Mouse (Mus musculus): ENCODE measurements around the gene Ccdc117.
"Not testable (repeated sequence)": the region's sequence is repeated elsewhere in the genome, so short reads cannot be mapped to it uniquely, and the experiment has no call there.

Ccdc117 gene

DNA sequence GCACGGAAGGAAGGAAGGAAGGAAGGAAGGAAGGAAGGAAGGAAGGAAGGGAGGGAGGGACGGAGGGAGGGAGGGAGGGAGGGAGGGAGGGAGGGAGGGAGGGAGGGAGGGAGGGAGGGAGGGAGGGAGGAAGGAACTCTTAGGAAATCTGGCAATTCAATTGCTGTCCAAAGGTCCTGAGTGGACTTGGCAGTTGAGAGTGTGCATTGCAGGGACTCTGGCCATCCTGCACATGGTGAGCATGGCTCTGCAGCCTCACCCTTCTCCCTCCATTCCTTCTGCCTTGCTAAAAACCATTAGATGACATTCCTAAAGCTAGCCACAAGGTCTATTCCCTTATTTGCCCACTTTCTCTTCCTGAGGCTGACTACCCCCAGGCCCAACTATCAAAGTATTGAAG, 31.3 kb downstream of the Ccdc117 start:
- CTCF ChIA-PET: interaction anchor here (0.7 kb wide), 2 partner anchors 12 to 440 kb away, joined by 3 to 4 read pairs; no protein-coding TSS in a partner anchor

DNA sequence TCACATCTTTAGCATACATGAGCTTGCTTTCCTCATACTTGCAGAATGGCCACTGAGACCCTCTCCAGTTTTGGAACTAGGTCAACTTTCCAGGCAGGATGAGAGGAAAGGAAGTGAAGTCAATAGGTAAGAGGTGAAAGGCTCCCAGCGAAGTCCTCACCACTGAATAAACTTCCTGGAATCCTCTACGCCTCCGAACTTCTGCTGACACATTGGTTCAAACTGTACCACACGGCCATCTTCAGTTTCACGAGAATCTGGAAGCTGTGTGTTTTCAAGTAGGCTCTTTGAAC, 31.9 kb downstream of the Ccdc117 start:
- CTCF ChIA-PET: interaction anchor here (0.7 kb wide), 1 partner anchor 11 kb away, joined by 3 read pairs; no protein-coding TSS in a partner anchor

DNA sequence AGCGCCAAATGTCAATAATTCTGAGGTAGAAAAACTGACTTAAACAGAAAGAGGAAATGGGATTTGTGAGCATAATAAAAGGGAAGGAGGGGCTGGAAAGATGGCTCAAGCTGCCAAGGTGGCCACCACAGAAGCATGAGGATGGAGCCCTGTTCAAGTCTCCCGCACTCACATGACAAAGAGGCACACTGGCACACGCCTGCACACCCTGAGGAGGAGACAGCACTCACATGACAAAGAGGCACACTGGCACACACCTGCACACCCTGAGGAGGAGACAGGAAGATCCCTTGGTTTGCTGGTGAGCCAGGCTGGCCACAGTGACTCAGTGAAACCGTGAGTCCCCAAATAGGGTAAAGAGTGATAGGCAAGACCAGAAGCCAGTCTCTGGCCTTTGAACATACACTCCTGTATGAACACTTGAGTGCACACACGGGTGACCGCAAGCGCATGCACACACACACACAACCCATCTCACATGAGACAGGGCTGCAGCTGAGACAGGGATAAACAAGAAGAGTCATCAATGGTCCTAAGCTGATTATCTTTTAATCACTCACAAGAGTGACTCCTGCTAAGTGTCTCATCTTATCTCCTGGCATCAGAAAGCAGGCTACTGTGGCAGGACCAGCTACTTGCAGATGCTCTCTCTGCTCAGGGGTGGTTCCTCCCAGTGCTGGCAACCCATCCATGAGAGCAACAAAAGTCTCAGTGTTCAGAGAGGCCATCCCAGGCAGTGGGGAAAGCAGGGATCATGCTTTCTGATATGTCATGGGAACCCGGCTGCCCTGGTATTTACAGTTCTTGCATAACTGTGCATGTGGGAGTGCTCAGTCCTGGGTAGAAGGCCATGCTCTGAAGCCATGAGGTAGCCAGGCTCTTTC, 32.5 kb downstream of the Ccdc117 start:
- CTCF ChIA-PET: no interaction called here

DNA sequence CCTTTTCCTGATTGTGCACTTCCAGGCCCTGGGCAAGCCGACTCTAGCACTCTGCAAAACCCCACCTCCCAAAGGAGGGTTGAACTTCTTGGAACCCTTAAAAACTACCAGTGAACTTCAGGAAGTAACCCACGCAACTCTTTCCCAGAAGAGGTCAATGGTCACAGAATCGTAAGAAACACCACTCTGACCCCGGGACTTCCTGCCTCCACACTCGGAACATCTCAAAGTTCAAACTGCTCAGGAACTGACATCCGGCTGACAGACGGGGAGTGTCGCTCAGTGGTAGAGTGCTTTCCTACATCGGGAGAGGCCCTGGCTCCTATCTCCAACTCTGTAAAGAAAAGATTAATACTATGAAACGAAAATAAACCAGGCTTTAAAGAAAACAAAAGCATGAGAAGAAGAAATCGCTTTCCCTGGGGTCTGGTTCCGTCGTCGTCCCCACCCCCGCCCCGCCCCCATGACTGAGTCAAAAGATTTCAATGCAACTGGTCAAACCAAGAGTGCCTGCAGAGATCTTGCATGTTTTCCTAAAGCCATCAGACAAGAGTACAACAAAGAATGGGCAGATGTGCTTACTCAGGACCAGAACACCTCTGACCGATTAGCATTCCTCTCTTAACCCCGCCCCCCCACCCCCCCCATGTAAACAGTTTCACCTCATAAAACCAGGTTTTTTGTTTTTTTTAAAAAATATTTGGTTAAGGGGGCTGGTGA, 36.0 kb downstream of the Ccdc117 start:
- CTCF ChIA-PET: interaction anchor here (0.6 kb wide), 1 partner anchor 90 kb away, joined by 4 read pairs; no protein-coding TSS in a partner anchor

DNA sequence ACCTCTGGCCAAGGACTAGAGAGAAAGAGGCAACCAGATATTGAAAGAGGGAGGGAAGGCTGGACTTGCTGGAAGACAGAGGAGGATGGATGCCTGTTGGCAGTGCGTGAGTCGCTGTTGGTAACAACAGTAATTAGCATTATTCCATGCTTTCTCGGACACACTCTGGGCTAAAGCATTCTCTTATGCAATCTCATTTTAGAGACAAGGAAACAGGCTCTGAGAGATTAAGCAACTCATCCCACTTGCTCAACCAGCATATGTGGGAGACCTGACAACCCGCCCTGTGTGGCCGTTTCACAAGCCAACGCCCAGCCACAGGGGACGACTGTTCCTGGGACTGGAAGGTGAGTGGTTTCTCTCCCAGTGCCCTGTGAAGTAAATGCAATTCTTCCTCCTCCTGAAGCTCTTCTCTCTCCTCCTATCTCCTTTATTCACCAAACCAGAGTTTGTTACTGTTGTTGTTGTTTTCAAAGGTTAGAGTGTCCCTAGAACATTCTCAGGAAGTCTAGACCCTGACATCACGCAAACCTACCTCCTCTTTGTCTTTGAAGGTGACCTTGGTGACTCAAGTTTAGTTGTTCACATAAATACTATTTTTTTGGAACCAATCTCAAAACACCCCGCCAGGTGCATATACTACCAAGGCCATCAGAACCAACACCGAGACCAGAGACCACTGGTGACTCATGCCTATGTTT, 39.5 kb downstream of the Ccdc117 start:
- CTCF ChIA-PET: no interaction called here

DNA sequence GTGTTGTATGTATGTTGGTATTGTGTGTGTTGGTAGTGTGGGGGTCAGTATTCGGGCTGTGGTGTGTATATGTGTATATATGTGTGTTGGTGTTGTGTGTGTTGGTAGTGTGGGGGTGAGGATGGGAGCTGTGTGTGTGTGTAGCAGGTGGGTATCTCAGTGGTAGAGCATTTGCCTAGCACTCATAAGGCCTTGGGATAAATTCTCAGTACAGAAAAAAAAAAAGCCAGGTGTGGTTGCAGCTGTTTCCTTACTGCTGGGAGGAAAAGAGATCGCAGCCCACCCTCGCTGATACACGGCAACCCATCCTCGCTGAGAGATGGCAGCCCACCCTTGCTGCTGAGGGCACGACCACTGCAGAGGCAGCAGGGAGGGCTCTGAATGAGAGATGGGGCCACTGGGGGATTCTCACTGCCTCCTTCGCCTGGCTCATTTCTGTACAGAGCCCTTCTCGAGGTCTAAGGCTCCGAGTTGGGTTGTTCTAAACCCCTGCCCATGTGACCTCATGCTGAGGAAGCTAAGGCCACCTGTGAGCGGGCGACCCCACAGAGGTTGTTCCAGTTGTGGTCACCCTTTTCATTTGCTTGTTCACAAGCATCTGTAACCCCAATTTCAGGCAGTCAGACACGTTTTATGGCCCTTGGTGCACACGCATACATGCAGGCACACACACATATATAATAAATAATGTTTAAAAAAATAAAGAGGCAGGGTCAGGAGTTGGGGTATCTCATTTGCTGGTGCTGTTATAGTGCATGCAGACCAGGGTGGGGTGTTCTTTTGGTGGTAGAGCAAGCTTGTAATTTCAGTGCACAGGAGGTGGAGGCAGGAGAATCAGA, 40.9 kb downstream of the Ccdc117 start:
- CTCF ChIA-PET: no interaction called here

DNA sequence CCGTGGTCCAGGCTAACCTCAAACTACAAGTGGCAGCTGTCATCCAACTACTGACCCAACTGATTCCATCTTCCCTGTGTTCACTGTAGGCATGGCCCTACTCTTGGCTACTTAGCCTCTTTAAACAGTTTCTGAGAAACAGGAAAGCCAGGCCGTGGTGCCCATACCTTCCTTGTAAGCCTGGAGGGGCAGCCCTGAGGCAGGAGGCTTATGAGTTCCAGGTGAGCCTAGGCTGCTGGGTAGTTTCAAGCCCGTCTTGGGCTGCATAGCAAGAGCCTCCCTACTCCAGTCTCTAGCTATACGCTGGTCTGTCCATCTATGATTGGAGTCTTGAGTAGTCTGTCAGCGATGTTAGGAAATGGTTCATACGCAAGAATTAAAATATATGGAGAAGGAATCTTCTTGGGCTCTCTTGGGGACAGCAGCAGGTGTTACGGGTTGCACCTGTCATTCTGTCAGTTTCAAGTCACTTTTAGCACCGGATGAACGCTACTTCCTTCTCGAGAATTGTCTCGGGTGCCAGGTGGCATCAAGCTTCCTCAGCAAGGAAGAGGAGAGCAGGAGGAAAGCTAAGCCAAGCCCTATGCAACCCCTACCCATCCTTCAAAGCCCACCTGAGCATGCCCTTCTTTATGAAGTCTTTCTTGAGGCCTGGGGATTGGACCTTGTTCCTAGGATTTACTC, 41.9 kb downstream of the Ccdc117 start:
- CTCF ChIA-PET: no interaction called here

DNA sequence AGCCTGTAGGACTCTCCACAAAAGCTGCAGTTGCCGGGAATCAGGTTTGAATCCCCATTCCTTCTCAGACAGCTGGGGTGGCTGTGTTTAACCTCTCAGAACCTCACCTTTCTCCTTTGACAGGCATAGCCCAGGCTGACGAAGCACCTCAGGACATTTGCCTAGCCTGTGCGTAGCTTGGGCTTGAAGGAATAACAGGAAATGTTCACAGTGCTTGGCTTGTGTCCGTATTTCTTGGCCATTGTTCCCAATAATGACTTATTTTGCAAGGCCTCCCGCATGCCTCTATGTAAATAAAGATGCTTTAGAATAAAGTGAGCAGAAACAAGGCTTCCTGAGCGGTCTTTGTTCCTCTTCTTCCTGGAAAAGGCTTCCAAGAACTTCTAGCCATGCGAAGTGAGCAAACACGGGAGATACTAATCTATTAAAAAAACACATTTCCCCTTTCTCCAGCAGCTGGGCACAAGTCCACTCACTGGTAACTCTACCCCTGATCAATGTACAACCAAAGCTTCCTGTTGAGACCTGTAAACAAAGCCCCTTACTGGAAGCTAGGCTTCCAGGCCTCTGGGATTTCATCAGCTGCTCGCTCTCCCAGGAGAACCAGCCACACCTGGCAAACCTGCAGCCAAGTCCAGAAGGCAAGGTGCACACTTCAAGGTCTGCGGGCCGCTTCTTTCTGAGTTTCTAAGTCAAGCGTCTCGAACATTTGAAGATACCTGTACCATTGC, 42.9 kb downstream of the Ccdc117 start:
- CTCF ChIA-PET: interaction anchor here (0.6 to 0.9 kb wide), 3 partner anchors 11 to 23 kb away, joined by 3 to 4 read pairs (median 4); no protein-coding TSS in a partner anchor

DNA sequence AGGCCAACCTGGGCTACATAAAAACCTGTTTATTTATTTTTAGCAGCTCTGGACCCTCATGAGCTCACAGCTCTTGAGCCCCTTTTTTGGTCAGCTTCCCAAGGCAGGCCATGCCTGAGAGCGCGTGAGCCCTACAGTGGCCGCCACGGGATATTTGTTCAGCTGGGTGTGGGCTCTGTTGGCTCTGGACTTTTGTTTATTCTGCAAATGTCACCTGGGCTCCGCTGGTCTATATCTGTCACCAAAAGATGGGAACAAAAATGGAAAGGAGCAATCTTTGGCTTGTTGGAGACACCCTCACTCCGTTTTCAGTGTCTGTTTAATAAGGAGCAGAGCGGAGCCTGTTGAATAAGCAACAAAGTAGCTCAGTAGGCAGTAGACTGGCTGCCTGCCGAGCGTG, 43.6 kb downstream of the Ccdc117 start:
- CTCF ChIA-PET: interaction anchor here (0.6 to 0.9 kb wide), 4 partner anchors 12 to 793 kb away, joined by 3 to 4 read pairs (median 4); no protein-coding TSS in a partner anchor

DNA sequence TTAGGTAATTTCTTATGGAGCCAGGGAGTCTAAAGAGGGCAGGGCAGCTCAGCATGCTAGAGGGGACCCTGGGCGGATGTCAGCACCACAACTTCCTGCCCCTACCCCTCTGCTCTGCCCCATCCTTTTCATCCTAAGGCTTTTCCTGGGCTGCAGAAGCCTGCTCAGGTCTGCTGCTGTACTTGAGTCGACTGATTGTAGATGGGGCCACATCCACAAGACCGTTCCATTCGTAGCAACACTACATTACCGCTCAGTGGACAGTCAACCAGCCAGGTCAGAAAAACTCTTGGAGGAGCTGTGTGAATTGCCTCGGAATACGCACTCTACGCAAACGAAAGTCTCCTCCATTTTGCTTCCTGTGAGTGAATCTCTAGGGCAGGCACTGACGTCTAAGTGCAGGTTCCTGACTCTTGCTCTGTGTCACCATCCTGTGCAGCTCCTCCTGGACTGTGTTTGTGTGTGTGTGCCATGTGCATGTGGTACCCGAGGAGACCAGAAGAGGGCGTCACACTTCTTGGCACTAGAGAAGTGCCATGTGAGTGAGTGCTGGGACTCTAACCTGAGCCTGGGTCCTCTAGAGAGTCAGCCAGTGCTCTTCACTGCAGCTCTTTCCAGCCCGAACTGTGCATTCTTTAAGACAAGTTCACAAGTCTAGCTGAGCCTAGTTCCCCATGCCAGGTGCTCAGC, 45.3 kb downstream of the Ccdc117 start:
- CTCF ChIA-PET: interaction anchor here (0.5 kb wide), 1 partner anchor 1268 kb away, joined by 3 read pairs; no protein-coding TSS in a partner anchor

DNA sequence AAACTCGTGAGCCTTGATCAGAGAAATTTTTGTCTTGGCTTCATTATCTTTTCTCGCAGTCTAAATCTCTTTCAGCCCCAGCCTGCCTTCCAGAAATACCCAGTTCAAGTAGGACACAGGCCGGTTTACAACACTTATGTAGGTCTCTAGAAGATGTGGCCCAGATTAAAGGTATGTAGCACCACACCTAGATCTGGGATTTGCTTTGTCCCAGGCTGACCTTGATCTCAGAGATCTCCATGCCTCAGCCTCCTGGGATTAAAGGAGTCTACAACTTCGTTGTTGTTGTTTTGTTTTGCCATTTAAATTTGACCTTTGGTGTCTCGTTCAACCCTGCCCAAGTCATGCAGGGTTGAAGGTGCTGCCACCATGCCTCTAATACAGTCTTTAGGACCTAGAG, 46.1 kb downstream of the Ccdc117 start:
- CTCF ChIA-PET: no interaction called here

DNA sequence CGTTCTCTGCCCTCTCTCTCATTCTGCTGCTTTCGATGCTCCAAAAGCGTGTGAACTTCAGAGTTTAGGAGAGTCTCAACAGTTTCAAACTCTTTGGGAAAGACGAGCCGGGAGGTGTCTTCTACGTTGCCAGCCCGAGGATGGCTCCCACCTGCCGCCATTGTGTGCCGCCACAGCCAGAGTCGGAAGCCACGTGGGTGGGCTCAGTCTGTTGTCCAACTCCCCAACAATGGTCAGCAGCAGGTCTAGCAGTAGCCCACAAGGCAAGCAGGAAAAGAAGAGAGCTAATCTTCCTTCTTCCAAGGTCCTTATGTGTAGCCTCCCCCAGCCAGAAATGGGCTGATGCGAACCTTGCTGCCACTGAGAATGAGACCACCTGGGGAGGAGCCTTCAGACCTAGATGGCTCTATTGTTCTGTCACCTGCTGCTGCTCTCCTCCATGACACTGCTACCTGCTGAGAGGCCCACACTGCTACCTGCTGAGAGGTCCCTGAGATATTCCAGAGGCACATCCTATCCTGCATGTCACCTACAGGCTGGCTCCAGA, 46.6 kb downstream of the Ccdc117 start:
- CTCF ChIA-PET: no interaction called here

DNA sequence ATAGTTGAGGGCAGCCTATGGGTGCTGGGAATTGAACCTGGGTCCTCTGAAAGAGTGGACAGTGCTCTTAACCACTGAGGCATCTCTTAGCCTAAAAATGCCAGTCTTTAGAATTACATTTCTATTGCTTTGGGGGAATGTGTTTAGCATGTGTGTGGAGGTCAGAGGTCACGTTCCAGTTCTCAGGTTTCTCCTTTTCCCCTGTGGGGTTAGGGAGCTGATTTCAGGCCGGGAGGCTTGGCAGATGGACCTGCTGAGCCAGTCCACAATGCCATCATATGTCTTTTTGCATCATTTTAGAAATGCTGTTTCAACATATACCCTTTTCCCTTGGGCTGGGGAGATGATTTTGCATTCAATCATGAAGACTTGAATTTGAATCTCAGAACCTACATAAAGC, 48.1 kb downstream of the Ccdc117 start:
- CTCF ChIA-PET: interaction anchor here (0.6 kb wide), 2 partner anchors 21 to 137 kb away, joined by 4 to 6 read pairs; no protein-coding TSS in a partner anchor

DNA sequence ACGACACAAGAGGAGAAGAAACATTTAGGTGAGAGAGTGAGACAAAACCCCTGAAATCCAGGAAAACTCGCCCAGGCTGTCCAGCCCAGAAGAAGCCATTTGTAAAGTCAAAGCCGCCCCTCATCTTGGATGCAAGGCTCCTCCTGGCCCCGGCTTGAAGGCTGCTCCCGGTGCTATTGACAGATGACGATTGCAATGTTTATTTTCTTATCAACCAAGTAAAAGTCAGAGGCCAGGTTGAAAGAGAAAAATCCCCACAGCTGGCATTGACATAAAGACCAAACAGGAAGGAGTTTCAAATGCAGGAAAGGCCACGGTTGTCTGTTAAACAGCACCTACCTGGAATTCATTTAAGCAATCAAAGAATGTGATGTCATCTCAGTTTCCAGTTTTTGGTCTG, 50.1 kb downstream of the Ccdc117 start:
- CTCF ChIA-PET: no interaction called here

DNA sequence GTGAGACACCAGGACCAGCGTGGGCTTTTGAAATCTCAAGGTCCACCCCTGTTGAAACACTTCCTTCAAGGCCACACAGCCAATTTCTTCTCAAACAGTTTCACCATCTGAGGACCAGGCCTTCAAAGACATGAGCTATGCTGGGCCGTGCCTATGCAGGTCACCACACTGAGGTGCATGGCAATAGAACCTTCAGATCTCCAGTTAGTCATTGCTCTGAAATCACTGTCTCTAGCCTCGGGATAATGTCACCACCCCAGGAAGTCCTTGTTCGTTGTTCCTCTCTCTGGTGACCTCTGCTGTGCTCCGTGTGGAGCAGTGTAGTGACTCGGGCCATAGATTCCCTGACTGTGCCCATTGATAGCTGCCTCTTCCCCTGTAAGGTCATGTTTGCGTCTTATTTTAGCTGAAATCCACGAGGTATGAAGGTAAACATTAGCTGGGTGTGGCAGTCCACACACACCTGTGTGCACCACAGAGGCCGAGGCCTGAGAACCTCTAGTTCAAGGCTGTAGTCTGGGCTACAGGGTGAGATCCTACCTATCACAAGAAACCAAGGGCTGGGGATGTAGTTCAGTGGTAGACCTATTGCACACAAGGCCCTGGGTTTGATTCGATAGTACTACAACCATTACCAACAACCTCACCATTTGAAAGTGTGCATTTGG, 50.9 kb downstream of the Ccdc117 start:
- CTCF ChIA-PET: no interaction called here

DNA sequence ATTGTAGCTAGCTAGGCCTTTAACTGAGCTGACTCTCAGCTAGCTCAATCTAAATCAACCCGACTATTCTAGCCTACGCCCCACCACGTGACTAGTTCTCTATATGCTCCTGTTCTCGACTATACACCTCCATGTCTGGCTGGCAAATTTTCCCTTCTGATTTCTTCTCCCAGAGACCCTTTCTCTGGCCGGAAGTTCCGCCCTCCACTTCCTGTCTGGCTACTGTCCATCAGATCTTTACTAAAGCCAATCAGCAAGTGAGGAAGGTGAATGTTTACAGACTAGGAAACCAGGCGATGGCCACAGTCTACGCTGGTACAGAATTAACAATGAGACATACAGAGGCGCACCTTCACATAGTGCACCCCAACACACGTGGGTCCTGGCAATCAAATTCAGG, 52.6 kb downstream of the Ccdc117 start:
- CTCF ChIA-PET: not testable (repeated sequence)

DNA sequence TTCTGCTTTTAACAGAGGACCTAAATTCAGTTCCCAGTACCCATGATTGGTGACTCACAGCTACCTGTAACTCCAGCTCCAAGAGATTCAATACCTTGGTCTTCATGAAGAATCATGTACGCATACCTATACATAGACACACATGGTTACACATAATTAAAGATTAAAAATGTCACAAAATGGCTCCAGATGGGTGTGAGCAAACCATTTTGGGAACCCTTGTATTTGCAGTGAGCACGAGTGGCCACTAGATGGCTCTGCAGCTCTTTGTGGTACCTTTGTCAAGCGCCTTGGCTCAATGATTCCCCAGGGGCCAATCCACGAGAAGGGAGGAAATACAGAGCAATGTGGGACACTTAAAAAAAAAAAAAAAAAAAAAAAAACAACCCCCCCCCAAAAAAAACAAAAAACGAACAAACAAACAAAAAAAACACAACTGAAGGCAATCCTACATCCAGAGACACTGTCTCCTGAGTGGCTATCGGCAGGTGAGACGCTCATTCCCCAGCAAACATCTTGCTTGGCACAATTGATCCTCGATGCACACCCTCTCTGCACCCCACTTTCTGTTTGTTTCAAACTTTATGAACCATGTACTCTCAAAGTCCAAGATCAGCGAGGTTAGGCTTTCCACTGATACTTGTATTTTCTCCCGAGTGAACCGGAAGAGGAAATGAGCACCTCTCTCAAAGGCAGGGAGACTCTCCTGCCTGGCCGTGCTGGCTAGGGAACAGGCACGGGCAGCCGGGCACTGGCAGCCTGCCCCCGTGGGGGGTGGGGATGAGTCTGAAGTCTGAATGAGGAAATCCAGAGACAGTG, 56.6 kb downstream of the Ccdc117 start:
- CTCF ChIA-PET: interaction anchor here (0.7 kb wide), 3 partner anchors 77 to 213 kb away, joined by 3 to 16 read pairs (median 14); no protein-coding TSS in a partner anchor

DNA sequence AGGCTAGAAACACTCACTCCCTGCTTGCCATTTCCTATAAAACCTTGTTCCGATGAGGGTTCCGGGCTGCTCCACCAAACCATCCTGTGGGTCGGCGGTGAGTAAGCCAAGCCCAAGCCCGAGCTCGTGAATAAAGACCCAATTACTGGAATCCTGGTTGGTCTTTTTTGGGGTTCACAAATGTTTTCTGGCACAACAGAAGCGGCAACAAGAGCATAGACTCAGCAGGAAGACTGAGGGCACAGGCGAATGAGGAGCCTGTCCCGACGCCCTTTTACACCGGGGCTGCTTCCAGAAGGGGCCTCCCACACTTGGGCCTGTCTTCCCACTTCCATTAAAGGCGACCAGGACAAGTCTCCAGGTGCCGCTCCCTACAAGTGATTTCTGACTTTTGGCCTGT, 59.4 kb downstream of the Ccdc117 start:
- CTCF ChIA-PET: no interaction called here
